In genomic region chr7:135634851-135635624, GRCm38 (mm10) we compare ENCODE assay signal across 20 mouse cellular contexts.
DNase-seq lines count a peak whose midpoint lies in the region; ATAC-seq lines count a peak whose summit lies in the region.
"Had no signal": no experiment of that assay in that cellular context is flagged by ENCODE, and none has a peak within 500 bp of the region (broad histone marks: within the 10 kb centered on the region; RNA-seq: fewer than 3 reads in every experiment).

No protein-coding gene starts in this region.

- peak; percentile 33 for DNase-seq in cerebellum, adult 11 months
- DNase-seq in midbrain, embryonic 14.5 days: peak; percentile 66
- no peak for DNase-seq in midbrain, embryonic 11.5 days (ENCODE audit: low spot score, missing footprints)
- peak; percentile 64 to 80 for DNase-seq in cerebellum, postnatal 25 days
- DNase-seq in ovary, postnatal 10 days (ENCODE audit: low spot score): no peak
- DNase-seq in kidney, adult 8-10 months: no peak
- DNase-seq: adrenal gland, adult 2 months; gastrocnemius, postnatal 10 days; heart, adult 18-20 months; kidney, adult 18-20 months; kidney, postnatal 14 days; lung, adult 18-20 months; lung, postnatal 14 days; right cerebral cortex, adult 18-20 months had no signal

- no peak overlapping the region for H3K27ac ChIP-seq in midbrain, embryonic 14.5 days (replicated peaks; ENCODE audit: low read depth, low read length)
- H3K27ac ChIP-seq in midbrain, embryonic 11.5 days (ENCODE audit: low read depth, low read length): no peak overlapping the region
- H3K27ac ChIP-seq in forebrain, embryonic 16.5 days (ENCODE audit: low read length): no peak overlapping the region
- H3K27ac ChIP-seq: heart, embryonic 15.5 days; limb, embryonic 10.5 days; neural tube, embryonic 12.5 days; stomach, embryonic 15.5 days had no signal

- no peak for ATAC-seq in cerebellum, adult (ENCODE audit: insufficient number of reproducible peaks, low FRiP score, low TSS enrichment)
- no peak for ATAC-seq in midbrain, embryonic 14.5 days (ENCODE audit: low FRiP score, low TSS enrichment)
- ATAC-seq in midbrain, embryonic 11.5 days (ENCODE audit: low FRiP score): no peak
- ATAC-seq in forebrain, embryonic 16.5 days: 0 out of 2 replicates have a peak, but pooled peaks have one; percentile 43

- no peak overlapping the region for H3K9ac ChIP-seq in midbrain, embryonic 14.5 days (replicated peaks; ENCODE audit: low read length)
- no peak overlapping the region for H3K9ac ChIP-seq in midbrain, embryonic 11.5 days (ENCODE audit: low read length)
- no peak overlapping the region for H3K9ac ChIP-seq in forebrain, embryonic 16.5 days (replicated peaks; ENCODE audit: low read depth, low read length)
- H3K9ac ChIP-seq: heart, embryonic 15.5 days; neural tube, embryonic 12.5 days; stomach, embryonic 15.5 days had no signal

- H3K4me3 ChIP-seq in midbrain, embryonic 14.5 days (replicated peaks; ENCODE audit: low read depth, low read length): no peak overlapping the region
- no peak overlapping the region for H3K4me3 ChIP-seq in midbrain, embryonic 11.5 days (ENCODE audit: low read depth, low read length)
- no peak overlapping the region for H3K4me3 ChIP-seq in forebrain, embryonic 16.5 days (replicated peaks; ENCODE audit: low read length)
- H3K4me3 ChIP-seq: heart, embryonic 15.5 days; limb, embryonic 10.5 days; neural tube, embryonic 12.5 days; stomach, embryonic 15.5 days had no signal

- no peak overlapping the region for H3K4me2 ChIP-seq in midbrain, embryonic 14.5 days (ENCODE audit: low read length)
- no peak overlapping the region for H3K4me2 ChIP-seq in midbrain, embryonic 11.5 days
- no peak overlapping the region for H3K4me2 ChIP-seq in forebrain, embryonic 16.5 days (ENCODE audit: low read length)
- H3K4me2 ChIP-seq: heart, embryonic 15.5 days; neural tube, embryonic 12.5 days; stomach, embryonic 15.5 days had no signal

- no peaks in the 10 kb centered on the region for H3K27me3 ChIP-seq in midbrain, embryonic 14.5 days (ENCODE audit: control insufficient read depth, insufficient read depth, low read length)
- no peaks in the 10 kb centered on the region for H3K27me3 ChIP-seq in midbrain, embryonic 11.5 days (ENCODE audit: control insufficient read depth, insufficient read depth, low read length)
- no peaks in the 10 kb centered on the region for H3K27me3 ChIP-seq in forebrain, embryonic 16.5 days (replicated peaks; ENCODE audit: control insufficient read depth, insufficient read depth, low read length)
- H3K27me3 ChIP-seq: neural tube, embryonic 12.5 days; stomach, embryonic 15.5 days had no signal

- no peaks in the 10 kb centered on the region for H3K36me3 ChIP-seq in midbrain, embryonic 14.5 days (ENCODE audit: control insufficient read depth, insufficient read depth, low read length)
- no peaks in the 10 kb centered on the region for H3K36me3 ChIP-seq in midbrain, embryonic 11.5 days (ENCODE audit: control insufficient read depth, insufficient read depth, low read length)
- H3K36me3 ChIP-seq in forebrain, embryonic 16.5 days (ENCODE audit: control insufficient read depth, insufficient read depth): no peaks in the 10 kb centered on the region
- H3K36me3 ChIP-seq: heart, embryonic 15.5 days; limb, embryonic 10.5 days; neural tube, embryonic 12.5 days; stomach, embryonic 15.5 days had no signal

- H3K4me1 ChIP-seq in midbrain, embryonic 14.5 days (ENCODE audit: control insufficient read depth, insufficient read depth, low read length): peaks cover 22% of the 10 kb centered on the region; the same call in 1 of the 2 replicates
- H3K4me1 ChIP-seq in midbrain, embryonic 11.5 days (ENCODE audit: control insufficient read depth, insufficient read depth, low read length): peaks cover 3% of the 10 kb centered on the region; the same call in 1 of the 2 replicates
- H3K4me1 ChIP-seq in forebrain, embryonic 16.5 days (replicated peaks; ENCODE audit: control insufficient read depth, insufficient read depth, low read length): peaks cover 13% of the 10 kb centered on the region
- H3K4me1 ChIP-seq: heart, embryonic 15.5 days; limb, embryonic 10.5 days; neural tube, embryonic 12.5 days; stomach, embryonic 15.5 days had no signal

- WGBS in midbrain, embryonic 14.5 days: 47% methylated on average over 16 of the region's 16 CpGs
- WGBS in midbrain, embryonic 11.5 days: 64% methylated on average over 16 of the region's 16 CpGs
- 23% methylated on average over 16 of the region's 16 CpGs for WGBS in forebrain, embryonic 16.5 days

- no peaks in the 10 kb centered on the region for H3K9me3 ChIP-seq in midbrain, embryonic 14.5 days (ENCODE audit: control insufficient read depth, low read length)
- no peaks in the 10 kb centered on the region for H3K9me3 ChIP-seq in midbrain, embryonic 11.5 days (ENCODE audit: control insufficient read depth, low read length)
- no peaks in the 10 kb centered on the region for H3K9me3 ChIP-seq in forebrain, embryonic 16.5 days (ENCODE audit: control insufficient read depth, low read length)
- H3K9me3 ChIP-seq: heart, embryonic 15.5 days; limb, embryonic 10.5 days; neural tube, embryonic 12.5 days; stomach, embryonic 15.5 days had no signal

Comparison
In these comparisons a context has a peak if more than half of its experiments do, and no peak if none do; other contexts are left out.
1. DNase-seq: peak in cerebellum, adult 11 months (single experiment), midbrain, embryonic 14.5 days (single experiment) and cerebellum, postnatal 25 days (2 of 2); none in midbrain, embryonic 11.5 days (single experiment), ovary, postnatal 10 days (single experiment) and kidney, adult 8-10 months (0 of 2).